Mouse (Mus musculus) embryonic facial prominence, embryonic 10.5 days (tissue): ENCODE results near the gene Tmprss4. TPM values are rescaled to one million over a fixed set of nuclear protein-coding genes. Genes with fewer than 3 reads are reported as not detected.

Experiments
- DNase-seq: peaks from one replicate; pipeline ENCODE4 v3.0.0-alpha.2; 2017; ENCODE audit warnings: low spot score
- H3K27ac ChIP-seq: fragments of 300-500 bp; sonication (generic); replicated peaks from 2 replicates; pipeline ENCODE4 v1.5.1; 2016; ENCODE audit warnings: mild to moderate bottlenecking
- H3K27me3 ChIP-seq: fragments of 300-500 bp; sonication (generic); replicated peaks from 2 replicates; pipeline ENCODE4 v1.6.1; 2016; ENCODE audit warnings: low read depth, mild to moderate bottlenecking; ENCODE audit not compliant: poor library complexity, severe bottlenecking
- H3K36me3 ChIP-seq: fragments of 300-500 bp; sonication (generic); replicated peaks from 2 replicates; pipeline ENCODE4 v1.6.1; 2016; ENCODE audit warnings: mild to moderate bottlenecking, moderate library complexity
- H3K4me1 ChIP-seq: fragments of 300-500 bp; sonication (generic); 2 replicates; pipeline ENCODE4 v1.6.1; 2016
- H3K4me3 ChIP-seq: fragments of 300-500 bp; sonication (generic); 2 replicates; pipeline ENCODE4 v1.5.1; 2016; ENCODE audit warnings: mild to moderate bottlenecking, moderate library complexity
- H3K9me3 ChIP-seq: fragments of 300-500 bp; sonication (generic); 2 replicates; pipeline ENCODE4 v1.6.1; 2016; ENCODE audit warnings: mild to moderate bottlenecking
- WGBS: fragments of 180-500 bp; shearing (Covaris S2); methylation state at CpG from one replicate; pipeline ENCODE4 v1.1.7; 2016; 5-methylcytosine and 5-hydroxymethylcytosine counted together
- polyA plus RNA-seq: library from polyadenylated mRNA; unstranded; fragments of >200 nt; fragmentation: Nextera tagmentation; extraction: Ambion mirVana; gene quantifications from 2 replicates; pipeline ENCODE4 v1.2.1, GENCODE M21; 2016

Gene Tmprss4
- polyA plus RNA-seq, 1 experiment from 2014 or later: 0.37 TPM

DNA sequence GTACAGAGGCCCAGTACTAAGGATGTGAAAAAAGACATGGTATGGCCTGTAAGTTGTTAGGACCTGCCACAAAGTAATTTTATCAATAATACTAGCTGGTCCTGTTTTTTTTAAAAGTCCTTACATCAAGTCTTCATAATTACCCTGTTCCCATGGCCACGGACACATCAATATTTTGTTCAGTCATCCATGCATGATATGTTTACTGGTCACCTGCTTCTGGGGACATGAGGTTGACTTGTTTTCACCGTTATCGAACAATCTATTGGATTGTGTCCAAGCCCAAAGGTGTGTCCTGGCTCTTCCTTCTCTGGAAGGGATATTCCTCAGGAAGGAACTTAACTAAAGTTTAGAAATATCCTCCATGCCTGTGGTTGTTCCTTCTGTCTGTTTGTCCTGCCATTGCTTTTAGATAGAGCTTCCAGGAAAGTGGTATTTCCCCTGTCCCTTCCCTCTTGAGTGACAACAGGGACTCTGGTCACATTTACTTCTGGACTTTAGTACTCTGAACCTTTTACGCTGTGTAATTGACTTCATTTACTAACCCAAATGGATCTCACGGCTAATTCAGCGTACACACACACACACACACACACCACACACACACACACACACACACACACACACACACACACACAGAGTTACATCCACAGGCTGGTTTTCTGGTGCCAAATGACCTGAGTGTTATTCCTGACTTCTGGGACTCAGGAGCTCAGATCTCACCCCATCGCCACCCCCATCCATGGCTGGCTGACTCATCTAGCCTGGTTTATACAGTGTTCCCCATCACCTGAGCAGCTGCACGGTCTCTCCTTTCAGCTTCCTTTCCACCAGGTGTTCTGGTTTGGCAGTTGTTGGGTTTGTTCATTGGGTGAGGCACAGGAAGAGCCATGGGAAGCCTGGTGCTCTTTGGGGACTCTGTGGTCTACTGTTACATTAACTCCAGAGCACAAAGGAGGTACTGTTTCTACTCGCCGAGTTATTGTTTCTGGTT lies 15.0 kb downstream of the Tmprss4 start:
- H3K4me1 ChIP-seq: no peaks in the 10 kb centered on the region
- no peaks in the 10 kb centered on the region for H3K9me3 ChIP-seq
- no peak for DNase-seq
- H3K36me3 ChIP-seq: no peaks in the 10 kb centered on the region
- H3K4me3 ChIP-seq: no peak overlapping the region
- H3K27me3 ChIP-seq: no peaks in the 10 kb centered on the region
- H3K27ac ChIP-seq: no peak overlapping the region
- 89% methylated on average over 10 of the region's 10 CpGs for WGBS

DNA sequence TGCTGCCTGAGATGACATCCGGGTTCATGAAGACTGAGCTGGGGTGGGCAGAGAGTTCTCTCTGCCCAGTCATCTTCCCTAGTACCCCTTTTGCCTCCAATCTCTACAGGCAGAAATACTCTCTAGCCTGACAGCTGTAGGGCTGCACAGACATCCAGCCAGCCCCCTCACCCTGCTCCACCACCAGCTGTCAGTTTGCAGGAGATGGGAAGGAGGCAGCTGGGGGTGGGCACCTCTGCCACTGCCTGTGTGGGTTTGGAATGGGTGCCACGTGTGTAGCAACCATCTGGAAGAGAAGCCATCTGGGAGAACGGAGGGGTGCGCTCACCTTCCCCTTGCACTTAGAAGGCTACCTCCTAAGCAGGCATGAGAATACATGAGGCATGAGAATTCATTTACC lies 18.6 kb downstream of the Tmprss4 start:
- H3K9me3 ChIP-seq: no peaks in the 10 kb centered on the region
- H3K4me1 ChIP-seq: peaks cover 7% of the 10 kb centered on the region
- H3K27ac ChIP-seq: no peak overlapping the region
- no peaks in the 10 kb centered on the region for H3K27me3 ChIP-seq
- no peak for DNase-seq
- no peak overlapping the region for H3K4me3 ChIP-seq
- 73% methylated on average over 4 of the region's 4 CpGs for WGBS
- no peaks in the 10 kb centered on the region for H3K36me3 ChIP-seq

DNA sequence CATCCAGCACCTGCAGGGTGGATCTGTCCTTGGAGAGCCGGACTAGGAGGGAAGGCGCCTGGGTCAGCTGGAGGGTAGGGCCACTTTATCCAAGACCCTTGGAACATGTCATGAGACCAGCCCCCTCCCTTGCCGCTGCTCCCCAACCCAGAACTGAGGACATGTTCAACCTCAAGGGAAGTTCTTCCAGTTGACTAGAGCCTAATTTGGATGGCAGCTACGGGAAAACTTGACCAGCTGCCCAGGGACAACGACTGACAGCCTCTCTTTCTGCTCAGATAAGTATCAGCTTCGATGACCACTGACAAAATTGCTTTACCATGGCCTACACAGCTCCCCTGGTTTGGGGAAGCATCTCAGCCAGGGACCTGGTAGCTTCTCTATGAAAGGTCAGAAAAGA lies 20.6 kb downstream of the Tmprss4 start:
- Histone ChIP-seq H3K4me3 (no peak overlapping the region), H3K27me3 (no peaks in the 10 kb centered on the region), H3K4me1 (peaks cover 7% of the 10 kb centered on the region), H3K36me3 (no peaks in the 10 kb centered on the region), H3K9me3 (no peaks in the 10 kb centered on the region), H3K27ac (no peak overlapping the region)
- no peak for DNase-seq
- WGBS: 82% methylated on average over 6 of the region's 6 CpGs

DNA sequence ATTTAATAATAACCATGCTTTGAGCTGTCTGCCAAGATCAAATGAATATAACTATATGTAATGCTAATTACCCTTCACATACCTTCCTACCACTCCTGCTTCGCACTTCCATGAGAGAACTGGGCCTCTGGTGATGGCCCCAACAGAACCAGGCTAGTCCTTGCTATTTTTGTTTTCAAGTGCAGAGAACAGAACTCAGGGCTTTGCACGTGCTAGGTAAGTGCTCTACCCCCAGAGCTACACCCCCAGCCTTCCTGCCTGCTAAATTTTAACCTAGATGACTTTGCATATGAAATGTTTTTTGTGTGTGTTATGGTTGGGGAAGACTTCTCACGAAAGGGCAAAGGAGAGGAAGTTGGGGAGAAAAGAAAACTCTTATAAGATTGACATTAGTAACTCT lies 21.4 kb downstream of the Tmprss4 start:
- no peaks in the 10 kb centered on the region for H3K9me3 ChIP-seq
- DNase-seq: no peak
- peaks cover 7% of the 10 kb centered on the region for H3K4me1 ChIP-seq
- 65% methylated on average over 3 of the region's 3 CpGs for WGBS
- H3K27ac ChIP-seq: no peak overlapping the region
- no peaks in the 10 kb centered on the region for H3K36me3 ChIP-seq
- no peaks in the 10 kb centered on the region for H3K27me3 ChIP-seq
- no peak overlapping the region for H3K4me3 ChIP-seq

DNA sequence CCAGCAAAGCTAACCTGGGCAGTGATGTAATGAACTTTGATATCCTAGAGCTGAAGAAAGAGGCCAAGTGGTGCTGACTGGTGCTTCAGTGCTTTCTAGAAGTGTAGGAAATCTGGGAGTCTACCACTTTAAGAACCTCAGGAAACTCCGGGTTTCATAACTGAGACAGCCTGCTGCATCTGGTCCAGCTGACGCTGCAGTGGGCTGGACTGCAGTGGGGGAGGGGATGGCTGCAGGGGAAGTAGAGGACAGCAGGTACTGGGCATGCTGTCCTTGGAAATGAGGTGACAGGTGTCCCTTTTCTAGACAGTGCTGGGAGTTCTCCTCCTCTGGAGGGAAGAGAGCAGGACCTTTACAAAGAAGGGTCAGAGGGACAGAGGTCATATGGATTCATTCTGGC lies 22.1 kb downstream of the Tmprss4 start, which contains the start of gene BC049352:
TSS of gene BC049352 (plus strand) at position 238 of the 400 bp plus-strand sequence.
- no peak within 1 kb of the TSS for H3K4me3 ChIP-seq
- H3K27ac ChIP-seq: no peak within 1 kb of the TSS
- no peaks in the 10 kb centered on the region for H3K9me3 ChIP-seq
- H3K27me3 ChIP-seq: no peaks in the 10 kb centered on the region
- peaks cover 7% of the 10 kb centered on the region for H3K4me1 ChIP-seq
- DNase-seq: no peak
- 27% methylated on average over 2 of the region's 2 CpGs for WGBS
- H3K36me3 ChIP-seq: no peaks in the 10 kb centered on the region

DNA sequence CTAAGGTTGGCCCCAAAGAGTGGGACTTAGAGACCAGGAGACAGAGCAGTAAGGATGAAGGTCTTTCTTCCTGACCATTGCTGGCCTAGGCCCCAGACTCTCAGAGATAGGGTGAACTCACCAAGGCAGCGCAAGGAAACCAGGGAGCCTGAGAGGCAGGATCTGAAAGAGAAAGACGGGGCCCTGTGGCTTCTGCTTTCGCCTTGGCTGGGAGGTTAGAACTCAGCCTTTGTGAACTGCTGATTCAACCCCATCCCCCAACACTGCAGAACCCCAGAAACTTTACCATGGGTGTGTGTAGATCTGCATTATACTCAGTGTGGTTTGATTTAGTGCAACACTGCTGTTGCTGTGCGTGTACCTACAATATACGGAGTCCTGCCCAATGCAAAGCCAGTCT lies 24.6 kb downstream of the Tmprss4 start:
- no peak for DNase-seq
- no peaks in the 10 kb centered on the region for H3K27me3 ChIP-seq
- no peaks in the 10 kb centered on the region for H3K9me3 ChIP-seq
- 85% methylated on average over 5 of the region's 5 CpGs for WGBS
- H3K36me3 ChIP-seq: no peaks in the 10 kb centered on the region
- H3K4me1 ChIP-seq: peaks cover 7% of the 10 kb centered on the region
- H3K27ac ChIP-seq: no peak overlapping the region
- no peak overlapping the region for H3K4me3 ChIP-seq

DNA sequence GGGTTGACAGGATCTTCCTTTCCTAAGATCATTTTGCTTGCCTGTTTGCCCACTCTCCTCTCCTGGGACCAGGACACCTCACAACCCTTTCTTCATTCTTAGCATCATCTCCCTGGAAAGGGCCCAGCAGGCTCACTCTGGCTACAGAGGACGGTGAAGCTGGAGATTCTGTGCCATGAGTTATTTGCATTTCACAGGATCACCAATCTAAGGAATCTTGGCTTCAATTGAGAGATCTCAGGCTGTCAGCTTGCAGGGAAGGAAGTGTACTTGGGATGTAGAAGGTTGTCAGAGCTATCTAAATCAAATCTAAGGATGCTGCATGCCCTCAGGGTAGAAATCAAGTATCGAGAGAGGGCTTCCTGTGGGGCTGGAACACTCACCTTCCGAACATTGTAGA lies 30.4 kb downstream of the Tmprss4 start:
- Histone ChIP-seq H3K36me3 (no peaks in the 10 kb centered on the region), H3K4me3 (no peak overlapping the region), H3K27me3 (no peaks in the 10 kb centered on the region), H3K4me1 (no peaks in the 10 kb centered on the region), H3K9me3 (peaks cover 3% of the 10 kb centered on the region; the same call in 1 of the 2 replicates), H3K27ac (no peak overlapping the region)
- WGBS: 64% methylated on average over 3 of the region's 3 CpGs
- no peak for DNase-seq

DNA sequence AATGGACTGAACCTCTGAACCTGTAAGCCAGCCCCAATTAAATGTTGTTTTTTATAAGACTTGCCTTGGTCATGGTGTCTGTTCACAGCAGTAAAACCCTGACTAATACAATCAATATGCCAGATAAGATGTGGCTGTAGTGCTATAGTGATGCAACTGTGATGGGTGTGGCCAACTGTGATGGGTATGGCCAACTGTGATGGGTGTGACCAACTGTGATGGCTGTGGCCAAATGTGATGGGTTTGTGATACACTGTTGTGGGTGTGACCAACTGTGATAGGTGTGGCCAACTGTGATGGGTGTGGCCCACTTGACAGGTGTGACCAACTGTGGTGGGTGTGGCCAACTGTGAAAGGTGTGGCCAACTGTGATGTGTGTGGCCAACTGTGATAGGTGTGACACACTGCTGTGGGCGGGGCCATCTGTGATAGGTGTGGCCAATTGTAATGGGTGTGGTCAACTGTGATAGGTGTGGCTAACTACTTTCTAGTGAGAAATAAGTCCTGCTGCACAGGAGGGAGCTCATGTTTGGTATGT lies 32.8 kb downstream of the Tmprss4 start:
- no peak overlapping the region for H3K27ac ChIP-seq
- no peaks in the 10 kb centered on the region for H3K27me3 ChIP-seq
- H3K9me3 ChIP-seq: peaks cover 3% of the 10 kb centered on the region; the same call in 1 of the 2 replicates
- no peak overlapping the region for H3K4me3 ChIP-seq
- H3K4me1 ChIP-seq: no peaks in the 10 kb centered on the region
- no peaks in the 10 kb centered on the region for H3K36me3 ChIP-seq
- WGBS: 83% methylated on average over 1 of the region's 1 CpGs
- no peak for DNase-seq

DNA sequence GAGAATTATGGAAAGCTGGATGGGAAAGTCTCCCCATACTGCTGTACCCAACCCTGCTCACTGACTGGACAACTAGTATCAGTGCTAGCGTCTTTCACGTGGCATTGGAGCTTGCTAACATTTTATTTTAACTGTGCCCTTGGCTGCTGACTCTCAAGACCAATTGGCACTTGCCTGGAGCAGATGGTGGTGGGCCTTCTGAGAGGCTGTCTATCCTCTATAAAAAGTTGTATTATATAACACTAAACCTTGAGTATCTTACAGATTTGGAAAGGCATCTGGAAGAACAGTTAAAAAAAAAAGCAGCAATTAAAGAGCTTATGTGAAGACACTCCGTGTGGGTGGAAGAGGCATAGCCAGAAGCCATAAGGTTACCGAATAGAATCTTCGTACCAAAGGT lies 33.7 kb downstream of the Tmprss4 start:
- DNase-seq: no peak
- Histone ChIP-seq H3K9me3 (peaks cover 3% of the 10 kb centered on the region; the same call in 1 of the 2 replicates), H3K4me1 (no peaks in the 10 kb centered on the region), H3K27me3 (no peaks in the 10 kb centered on the region), H3K27ac (no peak overlapping the region), H3K36me3 (no peaks in the 10 kb centered on the region), H3K4me3 (no peak overlapping the region)
- WGBS: 86% methylated on average over 5 of the region's 5 CpGs

DNA sequence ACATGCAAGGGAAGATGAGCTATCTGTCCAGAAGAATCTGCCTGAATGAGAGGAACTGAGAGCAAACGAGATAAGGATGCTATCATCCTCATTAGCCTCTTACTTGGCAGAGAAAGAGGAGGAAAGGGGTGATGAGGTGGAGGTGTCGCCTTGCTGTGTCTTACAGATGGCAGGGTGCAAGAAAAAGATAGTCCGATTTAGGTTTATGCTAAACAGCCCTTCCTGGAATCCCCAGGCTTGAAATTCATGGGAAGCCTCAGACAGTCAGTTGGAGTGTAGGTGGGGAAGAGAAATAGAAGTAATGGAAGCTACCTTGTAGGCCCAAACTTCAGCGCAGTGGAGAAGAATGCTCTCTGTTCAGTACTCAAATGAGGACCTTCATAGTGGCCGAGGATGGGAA lies 36.0 kb downstream of the Tmprss4 start:
- no peak for DNase-seq
- 73% methylated on average over 5 of the region's 5 CpGs for WGBS
- no peak overlapping the region for H3K4me3 ChIP-seq

DNA sequence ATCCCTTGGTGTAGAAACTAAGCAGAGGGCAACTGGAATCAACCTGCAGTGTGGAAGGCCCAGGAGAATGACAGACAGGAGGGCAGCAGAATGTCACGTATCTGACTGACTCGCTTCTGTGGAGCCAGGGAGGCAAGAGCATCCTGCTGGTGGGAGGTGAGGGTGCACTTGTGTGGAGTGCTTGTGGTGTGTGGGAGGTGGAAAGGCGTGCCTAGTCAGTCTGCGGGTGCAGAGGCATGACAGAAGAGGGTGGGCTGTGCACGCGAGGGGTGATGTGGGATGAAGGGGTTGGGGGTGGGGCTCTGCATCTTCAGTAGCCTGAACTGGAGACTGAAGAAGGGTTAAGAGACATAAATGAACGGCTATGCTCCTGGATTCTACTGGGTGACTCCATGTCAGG lies 50.5 kb downstream of the Tmprss4 start:
- no peaks in the 10 kb centered on the region for H3K9me3 ChIP-seq
- WGBS: 81% methylated on average over 7 of the region's 7 CpGs
- DNase-seq: no peak
- no peaks in the 10 kb centered on the region for H3K4me1 ChIP-seq
- H3K4me3 ChIP-seq: no peak overlapping the region
- no peak overlapping the region for H3K27ac ChIP-seq
- peaks cover 25% of the 10 kb centered on the region for H3K27me3 ChIP-seq
- no peaks in the 10 kb centered on the region for H3K36me3 ChIP-seq

More for the DNA sequence above, 36.0 kb downstream of the Tmprss4 start:
- no peaks in the 10 kb centered on the region for H3K4me1 ChIP-seq
- H3K27me3 ChIP-seq: no peaks in the 10 kb centered on the region
- H3K27ac ChIP-seq: no peak overlapping the region
- peaks cover 3% of the 10 kb centered on the region; the same call in 1 of the 2 replicates for H3K9me3 ChIP-seq
- no peaks in the 10 kb centered on the region for H3K36me3 ChIP-seq

DNA sequence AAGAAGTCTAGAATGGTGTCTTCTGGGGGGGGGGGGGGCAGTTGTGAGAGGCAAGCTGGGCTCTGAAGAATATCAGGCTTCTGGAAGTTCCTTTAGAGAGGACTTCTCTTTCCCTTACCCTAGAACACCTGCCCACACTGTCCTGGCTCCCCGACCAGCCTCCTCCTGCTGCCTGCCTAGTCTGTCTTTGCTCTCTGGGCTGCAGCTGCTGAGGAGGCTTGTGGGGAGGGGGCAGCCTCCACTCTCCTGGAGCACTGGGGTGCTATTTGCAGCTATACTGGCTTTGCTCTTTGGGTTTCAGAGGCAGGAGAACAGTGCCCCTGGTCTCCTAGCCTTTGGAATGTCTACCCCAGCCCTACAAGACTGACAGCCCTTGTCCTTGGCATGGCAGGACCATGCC lies 53.0 kb downstream of the Tmprss4 start:
- no peak for DNase-seq
- 70% methylated on average over 1 of the region's 1 CpGs for WGBS
- H3K9me3 ChIP-seq: no peaks in the 10 kb centered on the region
- H3K4me3 ChIP-seq: no peak overlapping the region
- peaks cover 47% of the 10 kb centered on the region for H3K27me3 ChIP-seq
- H3K27ac ChIP-seq: no peak overlapping the region
- H3K36me3 ChIP-seq: no peaks in the 10 kb centered on the region
- H3K4me1 ChIP-seq: peaks cover 2% of the 10 kb centered on the region

DNA sequence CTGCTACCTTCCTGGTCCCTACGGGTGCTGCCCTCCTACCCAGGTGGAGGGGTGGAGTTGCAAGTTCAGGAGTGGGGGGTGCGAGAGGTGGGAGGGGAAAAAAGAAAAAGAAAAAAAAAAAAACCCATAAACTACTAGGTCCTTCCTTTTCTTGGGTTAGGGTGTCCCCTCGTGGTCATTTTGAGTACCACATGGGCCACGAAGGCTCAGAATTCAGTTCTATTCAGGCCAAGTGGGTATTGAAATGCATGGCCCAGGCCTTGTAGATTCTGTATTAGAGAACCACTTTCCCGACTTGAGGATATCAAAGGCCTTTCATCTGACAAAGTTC lies 57.7 kb downstream of the Tmprss4 start:
- Histone ChIP-seq H3K27me3 (peaks cover 89% of the 10 kb centered on the region), H3K27ac (no peak overlapping the region), H3K9me3 (no peaks in the 10 kb centered on the region), H3K4me3 (peak overlapping the region; percentile 50), H3K4me1 (peaks cover 17% of the 10 kb centered on the region), H3K36me3 (no peaks in the 10 kb centered on the region)
- 1% methylated on average over 5 of the region's 5 CpGs for WGBS
- peak; percentile 67 for DNase-seq
